In the genomic region with DNA sequence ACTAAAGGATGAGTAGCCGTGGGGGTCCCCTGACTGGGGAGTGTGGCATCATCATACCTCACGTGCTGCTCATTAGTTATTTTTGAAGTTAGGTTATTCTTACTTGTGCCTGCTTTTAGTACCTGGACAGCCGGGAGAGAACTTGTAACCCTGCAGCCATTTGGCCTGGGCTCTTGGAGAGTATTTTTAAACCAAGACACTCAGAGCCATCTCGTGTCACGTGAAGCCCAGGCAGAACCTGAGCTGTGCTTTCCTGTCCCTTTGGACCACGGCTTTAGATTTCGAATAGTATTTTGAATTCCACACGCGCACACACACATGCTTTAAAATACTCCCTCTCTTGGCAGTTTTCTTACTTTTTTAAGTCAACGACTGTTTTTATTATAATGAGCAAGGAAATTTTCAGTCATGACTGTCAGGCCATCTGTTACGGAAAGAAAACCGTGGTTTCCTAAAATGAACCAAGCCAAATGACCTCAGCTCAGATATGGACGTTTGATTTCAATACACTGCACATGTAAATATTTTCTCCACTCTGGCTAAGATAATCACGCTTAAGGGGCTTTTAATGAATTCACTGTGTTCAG, we compare ENCODE assay signal across 15 mouse cellular contexts.
DNase-seq lines count a peak whose midpoint lies in the region; ATAC-seq and TF ChIP-seq lines count a peak whose summit lies in the region.
"Had no signal": no experiment of that assay in that cellular context is flagged by ENCODE, and none has a peak within 500 bp of the region (broad histone marks: within the 10 kb centered on the region; RNA-seq: fewer than 3 reads in every experiment).

No protein-coding gene starts in this region.

- no peak overlapping the region for H3K4me3 ChIP-seq in heart, postnatal 0 days (ENCODE audit: low read depth, low read length)
- no peak overlapping the region for H3K4me3 ChIP-seq in heart, embryonic 10.5 days
- H3K4me3 ChIP-seq: hindbrain, embryonic 12.5 days; limb, embryonic 13.5 days; midbrain, embryonic 10.5 days had no signal

- no peak overlapping the region for H3K4me2 ChIP-seq in heart, postnatal 0 days (ENCODE audit: low read depth, low read length)
- H3K4me2 ChIP-seq: hindbrain, embryonic 12.5 days; limb, embryonic 13.5 days; lung, embryonic 14.5 days had no signal

- H3K4me1 ChIP-seq in heart, postnatal 0 days (ENCODE audit: control insufficient read depth, insufficient read depth) = peaks cover 8% of the 10 kb centered on the region; the same call in 1 of the 2 replicates
- 0 out of 2 replicates have a peak, but pooled peaks cover 7% of the 10 kb centered on the region for H3K4me1 ChIP-seq in heart, embryonic 10.5 days
- H3K4me1 ChIP-seq: hindbrain, embryonic 12.5 days had no signal

- no peak overlapping the region for H3K9ac ChIP-seq in heart, postnatal 0 days (replicated peaks; ENCODE audit: low read depth, low read length)
- H3K9ac ChIP-seq: hindbrain, embryonic 12.5 days; limb, embryonic 13.5 days; lung, embryonic 14.5 days had no signal

- H3K27ac ChIP-seq in heart, postnatal 0 days (ENCODE audit: low read depth) = peak overlapping the region; percentile 12; the same call in 1 of the 2 replicates
- H3K27ac ChIP-seq in heart, embryonic 10.5 days = no peak overlapping the region
- H3K27ac ChIP-seq: hindbrain, embryonic 12.5 days; limb, embryonic 13.5 days; midbrain, embryonic 10.5 days had no signal

- no peak for TF ChIP-seq CTCF in heart, postnatal 0 days (IDR thresholded peaks at IDR 0.05; ENCODE audit: low read depth)

- no peaks in the 10 kb centered on the region for H3K27me3 ChIP-seq in heart, postnatal 0 days (ENCODE audit: control insufficient read depth, insufficient read depth, low read length)
- no peaks in the 10 kb centered on the region for H3K27me3 ChIP-seq in heart, embryonic 10.5 days (ENCODE audit: insufficient read depth, poor library complexity, severe bottlenecking)
- H3K27me3 ChIP-seq in splenic B cell, adult 2 months (ENCODE audit: control insufficient read depth, insufficient read depth, low read length, poor library complexity, severe bottlenecking) = no peaks in the 10 kb centered on the region
- H3K27me3 ChIP-seq: hindbrain, embryonic 12.5 days; limb, embryonic 13.5 days had no signal

- no peaks in the 10 kb centered on the region for H3K36me3 ChIP-seq in heart, postnatal 0 days (replicated peaks; ENCODE audit: control insufficient read depth, insufficient read depth, low read length)
- no peaks in the 10 kb centered on the region for H3K36me3 ChIP-seq in heart, embryonic 10.5 days
- H3K36me3 ChIP-seq in splenic B cell, adult 2 months (ENCODE audit: control insufficient read depth, insufficient read depth, low read length, poor library complexity, severe bottlenecking) = peaks cover 2% of the 10 kb centered on the region; the same call in 1 of the 2 replicates
- H3K36me3 ChIP-seq: hindbrain, embryonic 12.5 days; limb, embryonic 13.5 days; midbrain, embryonic 10.5 days had no signal

- 49% methylated on average over 14 of the region's 14 CpGs for WGBS in heart, postnatal 0 days
- 75% methylated on average over 14 of the region's 14 CpGs for WGBS in heart, embryonic 10.5 days

- DNase-seq in frontal cortex, postnatal 36 days (ENCODE audit: low spot score in 2 of 2) = no peak
- DNase-seq in heart, postnatal 0 days (ENCODE audit: low spot score) = no peak
- DNase-seq in heart, embryonic 10.5 days (ENCODE audit: low spot score) = no peak
- DNase-seq in splenic B cell, adult 2 months (ENCODE audit: low read depth, low spot score) = peak; percentile 73
- no peak for DNase-seq in liver
- DNase-seq: adrenal gland, adult 2 months; kidney, adult 18-20 months; kidney, postnatal 4 days; lung, embryonic 14.5 days; right cerebral cortex, postnatal 4 days had no signal

- H3K9me3 ChIP-seq in heart, postnatal 0 days (replicated peaks; ENCODE audit: control insufficient read depth, low read length) = no peaks in the 10 kb centered on the region
- no peaks in the 10 kb centered on the region; the same call in 1 of the 2 replicates for H3K9me3 ChIP-seq in heart, embryonic 10.5 days
- H3K9me3 ChIP-seq: hindbrain, embryonic 12.5 days; limb, embryonic 13.5 days; midbrain, embryonic 10.5 days had no signal

- TF ChIP-seq EP300 in heart, postnatal 0 days (IDR thresholded peaks at IDR 0.05; ENCODE audit: low read depth) = no peak

- ATAC-seq in frontal cortex, adult (ENCODE audit: low TSS enrichment) = peak; percentile 42; the same call in 1 of the 2 replicates
- no peak for ATAC-seq in heart, postnatal 0 days (ENCODE audit: insufficient read depth, low read depth)
- ATAC-seq in common myeloid progenitor, adult 5-6 weeks (replicated peaks; ENCODE audit: low read depth, poor library complexity, severe bottlenecking) = peak; percentile 58
